Mouse (Mus musculus) kidney, embryonic 14.5 days (tissue): ENCODE measurements at regions not wholly inside any gene's neighbourhood (a gene's known extent, or its start where the extent isn't known, plus 50 kb on each side); places are given as distances from the start of the nearest gene placed in this dataset.

Experiments
- ATAC-seq: fragments of 200-750 bp; cut with Nextera tagmentation; 2 replicates; pipeline ENCODE4 v1.8.0; 2017; ENCODE audit warnings: moderate number of reproducible peaks, mild to moderate bottlenecking, moderate TSS enrichment, moderate library complexity; ENCODE audit not compliant: low FRiP score, low TSS enrichment
- H3K27ac ChIP-seq: fragments of 300-500 bp; sonication (generic); 2 replicates; pipeline ENCODE4 v1.5.1; 2014; ENCODE audit warnings: low read depth, mild to moderate bottlenecking, low read length, moderate library complexity, mixed read lengths
- H3K27me3 ChIP-seq: fragments of 300-500 bp; sonication (generic); 2 replicates; pipeline ENCODE4 v1.6.1; 2014; ENCODE audit warnings: mild to moderate bottlenecking, low read length; ENCODE audit not compliant: control insufficient read depth, insufficient read depth
- H3K36me3 ChIP-seq: fragments of 300-500 bp; sonication (generic); 2 replicates; pipeline ENCODE4 v1.6.1; 2014; ENCODE audit warnings: low read length, mixed read lengths; ENCODE audit not compliant: control insufficient read depth, insufficient read depth
- H3K4me1 ChIP-seq: fragments of 300-500 bp; sonication (generic); 2 replicates; pipeline ENCODE4 v1.6.1; 2014; ENCODE audit warnings: low read length, mixed read lengths; ENCODE audit not compliant: control insufficient read depth, insufficient read depth
- H3K4me2 ChIP-seq: fragments of 300-500 bp; sonication (generic); replicated peaks from 2 replicates; pipeline ENCODE4 v1.6.1; 2014; ENCODE audit warnings: low read depth, mild to moderate bottlenecking, low read length
- H3K4me3 ChIP-seq: fragments of 300-500 bp; sonication (generic); 2 replicates; pipeline ENCODE4 v1.5.1; 2014; ENCODE audit warnings: mild to moderate bottlenecking, low read length
- H3K9ac ChIP-seq: fragments of 300-500 bp; sonication (generic); 2 replicates; pipeline ENCODE4 v1.6.1; 2014; ENCODE audit warnings: low read depth, mild to moderate bottlenecking, low read length, moderate library complexity
- H3K9me3 ChIP-seq: fragments of 300-500 bp; sonication (generic); 2 replicates; pipeline ENCODE4 v1.6.1; 2016; ENCODE audit warnings: low read length; ENCODE audit not compliant: control insufficient read depth
- WGBS: fragments of 180-500 bp; shearing (Covaris S2); extraction: QIAGEN DNeasy Blood & Tissue Kit; methylation state at CpG from one replicate; pipeline ENCODE4 v1.1.7; 2014; 5-methylcytosine and 5-hydroxymethylcytosine counted together

DNA sequence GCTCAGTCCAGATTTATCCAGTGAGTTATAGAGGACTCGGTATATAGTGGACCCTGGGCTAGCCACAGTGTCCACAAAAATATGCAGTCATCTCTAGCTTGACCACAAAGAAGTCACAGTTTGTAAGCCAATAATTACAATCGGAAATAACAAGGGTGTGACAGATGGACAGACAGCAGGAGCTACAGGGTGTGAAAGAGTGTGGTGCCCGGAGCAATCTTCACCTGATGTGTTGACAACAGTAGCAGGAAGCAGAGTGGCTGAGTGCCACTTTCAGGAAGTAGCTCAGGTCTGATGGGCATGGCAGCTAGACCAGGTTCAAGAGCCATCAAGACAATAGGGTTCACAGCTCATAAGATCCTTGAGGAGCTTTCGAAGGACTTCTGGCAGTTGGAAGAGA lies 308.6 kb downstream of the Irx2 start:
- 77% methylated on average over 4 of the region's 4 CpGs for WGBS
- Histone ChIP-seq H3K27ac (no peak overlapping the region), H3K27me3 (no peaks in the 10 kb centered on the region; the same call in 1 of the 2 replicates), H3K36me3 (no peaks in the 10 kb centered on the region), H3K9me3 (no peaks in the 10 kb centered on the region), H3K4me1 (no peaks in the 10 kb centered on the region), H3K4me2 (no peak overlapping the region), H3K9ac (no peak overlapping the region), H3K4me3 (no peak overlapping the region)
- ATAC-seq: no peak

DNA sequence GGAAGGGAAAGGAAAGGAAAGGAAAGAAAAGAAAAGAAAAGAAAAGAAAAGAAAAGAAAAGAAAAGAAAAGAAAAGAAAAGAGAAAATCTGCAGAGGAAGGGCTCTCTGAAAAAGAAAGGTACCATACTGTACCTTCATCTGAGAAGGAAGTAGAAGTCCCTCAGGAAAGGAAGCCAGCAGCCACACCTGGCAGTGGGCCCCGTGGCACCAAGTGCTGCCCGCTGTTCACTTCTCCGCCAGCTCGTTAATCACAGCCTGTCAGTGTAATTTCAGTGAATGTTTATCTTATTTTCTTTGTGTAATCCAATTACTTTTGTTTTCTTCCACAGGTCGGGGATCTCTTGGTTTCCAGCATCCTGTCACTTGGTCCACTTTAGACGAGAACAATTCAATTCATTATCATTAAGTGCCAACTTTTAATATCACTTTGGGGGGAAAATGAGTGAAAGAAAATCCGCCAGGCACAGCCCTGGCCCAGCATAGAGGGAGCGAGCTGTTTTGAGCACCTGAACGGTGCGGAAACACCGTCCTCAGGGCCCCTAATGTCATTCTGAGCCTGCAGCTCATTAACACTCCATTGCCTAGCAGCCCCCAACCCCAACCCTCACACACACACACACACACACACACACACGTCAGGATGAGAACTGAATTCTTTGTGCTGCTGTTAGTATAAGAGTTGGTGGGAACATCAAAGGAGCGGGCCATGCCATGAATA lies 309.7 kb downstream of the Irx2 start:
- Histone ChIP-seq H3K9me3 (no peaks in the 10 kb centered on the region), H3K4me3 (no peak overlapping the region), H3K27me3 (no peaks in the 10 kb centered on the region; the same call in 1 of the 2 replicates), H3K4me1 (no peaks in the 10 kb centered on the region), H3K4me2 (no peak overlapping the region), H3K27ac (no peak overlapping the region), H3K36me3 (no peaks in the 10 kb centered on the region), H3K9ac (no peak overlapping the region)
- ATAC-seq: no peak
- 69% methylated on average over 13 of the region's 13 CpGs for WGBS

DNA sequence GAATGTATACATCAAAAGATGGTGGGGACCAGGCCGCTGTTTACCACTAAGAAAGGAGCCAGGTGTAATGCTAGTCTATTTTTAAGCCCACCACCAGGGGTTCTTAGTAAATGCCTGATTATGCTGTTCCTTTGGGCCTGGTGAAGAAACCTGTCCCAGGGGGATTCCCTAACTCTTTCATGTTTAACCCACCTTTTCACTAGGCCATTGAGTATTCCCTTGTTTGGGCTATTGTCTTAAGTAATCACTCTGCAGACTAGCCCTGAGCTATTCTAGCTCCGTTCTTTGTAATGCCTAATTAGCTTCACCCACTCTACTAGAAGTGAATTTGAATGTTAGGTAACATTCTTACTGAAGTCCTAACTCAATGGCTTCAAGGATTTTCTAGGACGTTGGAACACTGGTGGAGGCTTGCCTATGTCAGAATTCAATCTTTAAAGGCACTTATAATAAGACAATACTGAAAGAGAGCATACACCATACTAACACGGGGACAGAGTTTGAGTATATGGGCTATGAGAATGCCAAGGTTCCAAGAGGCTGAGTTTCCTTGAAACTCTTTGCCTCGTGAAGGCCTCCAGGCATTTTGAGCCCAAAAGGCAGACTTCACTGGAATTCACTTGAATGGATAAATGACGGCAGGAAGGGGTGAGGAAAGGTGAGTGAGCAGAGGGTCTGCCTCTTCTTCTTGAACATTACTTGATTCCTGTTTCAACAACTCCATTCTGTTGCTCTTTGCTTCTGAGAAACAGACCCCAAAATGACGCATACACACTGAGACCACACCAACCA lies 312.7 kb upstream of the Irx4 start:
- 64% methylated on average over 7 of the region's 7 CpGs for WGBS
- H3K9me3 ChIP-seq: no peaks in the 10 kb centered on the region
- H3K27ac ChIP-seq: no peak overlapping the region
- ATAC-seq: no peak
- no peaks in the 10 kb centered on the region for H3K36me3 ChIP-seq
- no peak overlapping the region for H3K4me3 ChIP-seq
- no peaks in the 10 kb centered on the region for H3K27me3 ChIP-seq
- H3K4me2 ChIP-seq: no peak overlapping the region
- H3K9ac ChIP-seq: no peak overlapping the region
- H3K4me1 ChIP-seq: no peaks in the 10 kb centered on the region

DNA sequence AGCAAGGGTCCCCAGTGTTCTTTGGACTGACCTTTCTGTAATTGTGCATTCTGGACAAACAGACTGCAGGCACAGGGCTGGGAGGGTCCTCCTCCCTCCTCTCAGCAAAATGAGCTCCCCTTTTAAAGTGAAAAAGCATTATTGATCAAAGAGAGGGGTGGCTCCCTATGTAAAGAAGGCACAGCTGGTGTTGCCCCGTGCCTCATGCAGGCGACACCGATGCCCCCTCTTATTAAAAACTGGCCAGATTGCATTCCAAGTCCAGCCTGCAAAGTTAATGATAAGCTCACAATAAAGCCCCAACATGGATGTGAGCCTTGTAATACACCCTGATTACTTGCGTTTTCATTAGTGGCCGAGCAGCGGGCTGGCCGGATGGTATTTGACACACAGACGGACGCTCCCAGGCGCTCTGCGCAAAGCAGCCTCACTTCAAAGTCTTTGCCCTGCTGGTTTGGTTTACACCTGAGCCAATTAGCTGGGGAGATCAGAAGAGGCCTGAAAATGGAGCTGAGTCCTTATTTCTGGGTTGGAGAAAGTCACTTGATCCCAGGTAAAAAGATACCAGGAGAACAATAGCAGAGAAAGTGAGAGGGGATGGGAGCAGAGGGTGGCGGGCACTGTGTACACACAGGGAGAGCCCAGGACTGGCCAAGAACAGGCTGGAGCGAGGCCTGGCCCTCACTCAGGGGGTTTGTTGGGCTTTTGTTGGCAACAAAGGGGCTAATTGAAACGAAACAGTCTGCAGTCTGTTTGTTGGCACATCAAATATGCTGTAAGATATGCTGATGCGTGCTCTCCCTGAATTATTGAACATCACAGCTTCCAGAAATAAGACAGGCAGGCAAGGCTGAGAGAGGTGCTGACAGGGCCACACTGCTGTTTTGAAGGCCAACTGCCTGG lies 301.4 kb upstream of the Irx4 start:
- Histone ChIP-seq H3K9me3 (no peaks in the 10 kb centered on the region), H3K4me2 (no peak overlapping the region), H3K4me3 (no peak overlapping the region), H3K9ac (no peak overlapping the region), H3K4me1 (no peaks in the 10 kb centered on the region), H3K27ac (no peak overlapping the region), H3K36me3 (no peaks in the 10 kb centered on the region), H3K27me3 (peaks cover 14% of the 10 kb centered on the region; the same call in 1 of the 2 replicates)
- ATAC-seq: no peak
- WGBS: 21% methylated on average over 15 of the region's 15 CpGs

DNA sequence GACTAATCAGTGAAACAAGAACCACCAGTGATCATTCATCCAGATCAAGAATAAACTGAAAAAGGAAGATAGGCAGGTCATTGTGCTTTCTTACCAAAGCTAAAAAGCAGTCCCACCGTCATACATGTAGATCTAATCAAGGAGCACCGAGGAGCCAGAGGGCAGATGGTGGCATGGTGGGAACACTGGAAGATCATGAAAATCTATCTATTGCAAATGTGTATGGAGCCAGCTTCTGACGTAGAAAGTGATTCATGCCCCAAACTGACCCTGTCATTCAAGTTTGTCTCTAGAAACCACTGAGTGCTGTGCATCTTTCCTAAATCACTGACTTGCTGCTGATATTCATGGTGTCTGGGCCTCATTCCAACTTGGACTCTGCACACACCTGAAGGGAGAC lies 299.0 kb upstream of the Irx4 start:
- no peaks in the 10 kb centered on the region for H3K36me3 ChIP-seq
- H3K4me3 ChIP-seq: no peak overlapping the region
- no peak for ATAC-seq
- WGBS: 88% methylated on average over 3 of the region's 3 CpGs
- H3K4me2 ChIP-seq: no peak overlapping the region
- no peak overlapping the region for H3K9ac ChIP-seq
- H3K27me3 ChIP-seq: peaks cover 14% of the 10 kb centered on the region; the same call in 1 of the 2 replicates
- no peaks in the 10 kb centered on the region for H3K9me3 ChIP-seq
- H3K4me1 ChIP-seq: no peaks in the 10 kb centered on the region
- no peak overlapping the region for H3K27ac ChIP-seq

DNA sequence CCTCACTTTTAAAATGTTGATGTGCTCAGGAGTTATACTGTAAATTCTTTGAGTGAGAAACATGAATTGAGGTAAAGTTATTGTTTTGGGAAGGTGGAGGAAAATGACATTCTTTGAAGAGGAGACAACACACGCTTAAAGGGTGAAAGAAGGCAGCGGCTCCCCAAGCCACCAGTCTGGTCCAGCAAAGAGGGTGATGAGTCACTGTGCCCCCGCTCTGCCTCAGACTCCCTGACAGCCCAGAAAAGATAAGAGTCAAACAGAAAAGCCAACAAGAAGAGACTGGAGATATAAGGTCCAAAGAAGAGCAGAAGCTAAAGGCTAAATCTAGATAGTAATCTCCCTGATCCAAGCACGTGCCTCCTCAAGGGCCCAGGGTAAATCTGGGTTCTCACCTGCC lies 288.1 kb upstream of the Irx4 start:
- no peak overlapping the region for H3K9ac ChIP-seq
- no peaks in the 10 kb centered on the region for H3K9me3 ChIP-seq
- H3K27me3 ChIP-seq: no peaks in the 10 kb centered on the region; the same call in 1 of the 2 replicates
- 94% methylated on average over 4 of the region's 4 CpGs for WGBS
- no peaks in the 10 kb centered on the region for H3K36me3 ChIP-seq
- H3K4me3 ChIP-seq: no peak overlapping the region
- no peak overlapping the region for H3K27ac ChIP-seq
- H3K4me2 ChIP-seq: no peak overlapping the region
- ATAC-seq: no peak
- no peaks in the 10 kb centered on the region for H3K4me1 ChIP-seq

DNA sequence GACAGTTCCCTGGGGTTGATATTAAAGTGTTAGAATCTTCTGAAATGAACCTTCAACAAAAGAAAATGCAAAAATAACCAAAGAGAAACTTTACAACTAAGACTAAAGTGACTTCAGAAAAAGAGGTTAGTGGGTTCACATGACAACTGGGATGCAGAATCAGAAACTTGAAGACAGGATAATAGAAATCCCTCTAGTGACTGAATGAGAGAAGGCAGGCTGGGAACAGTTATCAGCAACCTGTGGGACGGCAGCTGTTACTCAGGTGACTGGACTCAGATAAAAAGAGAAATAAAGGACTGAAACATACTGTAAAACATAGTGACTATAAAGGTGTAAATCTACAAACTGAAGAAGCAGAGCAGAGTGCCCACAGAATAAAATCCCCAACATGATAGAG lies 287.4 kb upstream of the Irx4 start:
- H3K9ac ChIP-seq: no peak overlapping the region
- H3K4me3 ChIP-seq: no peak overlapping the region
- no peak overlapping the region for H3K27ac ChIP-seq
- H3K27me3 ChIP-seq: no peaks in the 10 kb centered on the region; the same call in 1 of the 2 replicates
- H3K9me3 ChIP-seq: no peaks in the 10 kb centered on the region
- no peak overlapping the region for H3K4me2 ChIP-seq
- H3K36me3 ChIP-seq: no peaks in the 10 kb centered on the region
- WGBS: 41% methylated on average over 1 of the region's 1 CpGs
- no peaks in the 10 kb centered on the region for H3K4me1 ChIP-seq
- no peak for ATAC-seq

DNA sequence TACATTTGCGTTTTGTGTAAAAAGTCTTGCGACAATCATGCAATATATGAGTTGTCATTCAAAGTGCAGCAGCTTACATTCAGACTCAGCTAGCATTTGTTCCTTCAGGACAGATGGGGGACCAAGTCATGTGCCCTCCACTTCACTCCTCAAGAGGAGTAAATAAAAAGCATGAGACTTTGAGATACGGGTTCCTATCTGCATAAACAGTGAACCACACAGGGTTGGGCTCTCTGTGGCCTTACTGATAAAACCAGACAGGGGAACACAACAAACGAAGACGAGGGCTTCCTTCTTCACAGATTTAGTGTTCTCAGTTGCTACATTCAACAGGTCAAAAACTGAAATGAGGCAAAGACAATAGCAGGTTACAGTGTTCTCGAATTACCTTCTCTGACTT lies 283.1 kb upstream of the Irx4 start:
- no peaks in the 10 kb centered on the region for H3K9me3 ChIP-seq
- no peaks in the 10 kb centered on the region for H3K36me3 ChIP-seq
- no peaks in the 10 kb centered on the region for H3K4me1 ChIP-seq
- H3K4me2 ChIP-seq: no peak overlapping the region
- no peaks in the 10 kb centered on the region; the same call in 1 of the 2 replicates for H3K27me3 ChIP-seq
- H3K27ac ChIP-seq: no peak overlapping the region
- no peak for ATAC-seq
- 87% methylated on average over 6 of the region's 6 CpGs for WGBS
- H3K4me3 ChIP-seq: no peak overlapping the region
- H3K9ac ChIP-seq: no peak overlapping the region
